Mouse (Mus musculus): ENCODE measurements around the gene Sac3d1.
A peak's percentile ranks its signal among the peaks of the same experiment; 100 is the strongest.

The Sac3d1 gene

GRCm38 (mm10) chr19:6118677-6119185 is 281 bp upstream of the Sac3d1 start:
- peak in 1 of 2 experiments; percentile 27 for DNase-seq

GRCm38 (mm10) chr19:6117346-6117985 is 984 bp downstream of the Sac3d1 start:
- DNase-seq: no peak

GRCm38 (mm10) chr19:6116113-6116850 is 2.2 kb downstream of the Sac3d1 start:
- DNase-seq: no peak

GRCm38 (mm10) chr19:6113116-6113515 is 5.3 kb downstream of the Sac3d1 start:
- no peak for DNase-seq

GRCm38 (mm10) chr19:6105586-6105985 is 12.9 kb downstream of the Sac3d1 start, which contains the start of gene Naaladl1:
Gene Naaladl1, plus strand, starts transcription at chr19:6105782.
- no peak for DNase-seq

GRCm38 (mm10) chr19:6104476-6104875 is 14.0 kb downstream of the Sac3d1 start:
- no peak for DNase-seq

GRCm38 (mm10) chr19:6102169-6102853 is 16.1 kb downstream of the Sac3d1 start:
- DNase-seq: no peak

- no peak for DNase-seq
Observed at GRCm38 (mm10) chr19:6101186-6101585, 17.3 kb downstream of the Sac3d1 start.

- no peak for DNase-seq
Observed at GRCm38 (mm10) chr19:6097847-6098246, 20.6 kb downstream of the Sac3d1 start.

- DNase-seq: no peak
Observed at GRCm38 (mm10) chr19:6094119-6094518, 24.3 kb downstream of the Sac3d1 start, which contains the start of gene AC131692.1. Gene AC131692.1, plus strand, starts transcription at chr19:6094419.

- no peak for DNase-seq
Observed at GRCm38 (mm10) chr19:6088841-6089240, 29.6 kb downstream of the Sac3d1 start.

- DNase-seq: peak; percentile 47 to 54
Observed at GRCm38 (mm10) chr19:6085417-6085879, 33.0 kb downstream of the Sac3d1 start.

GRCm38 (mm10) chr19:6084478-6085248 is 33.8 kb downstream of the Sac3d1 start, which contains the start of the genes Zfpl1 and Cdca5:
Gene Zfpl1, minus strand, starts transcription at chr19:6084956.
Gene Cdca5, plus strand, starts transcription at chr19:6084983.
- DNase-seq: peak; percentile 96 to 97

- DNase-seq: no peak
Observed at GRCm38 (mm10) chr19:6082156-6082555, 36.3 kb downstream of the Sac3d1 start, which contains the start of gene Gm28374. Gene Gm28374, minus strand, starts transcription at chr19:6082256.

- DNase-seq: no peak
Observed at GRCm38 (mm10) chr19:6079983-6080480, 38.4 kb downstream of the Sac3d1 start, which contains the start of gene Tmem262. Gene Tmem262, plus strand, starts transcription at chr19:6080033.

- peak; percentile 88 to 90 for DNase-seq
Observed at GRCm38 (mm10) chr19:6076564-6077393, 41.7 kb downstream of the Sac3d1 start, which contains the start of gene Vps51. Gene Vps51, minus strand, starts transcription at chr19:6077231.

GRCm38 (mm10) chr19:6073889-6074288 is 44.6 kb downstream of the Sac3d1 start:
- DNase-seq: no peak

- DNase-seq: no peak
Observed at GRCm38 (mm10) chr19:6071261-6071660, 47.2 kb downstream of the Sac3d1 start.

- DNase-seq: no peak
Observed at GRCm38 (mm10) chr19:6070571-6071250, 47.7 kb downstream of the Sac3d1 start.

- no peak for DNase-seq
Observed at GRCm38 (mm10) chr19:6069851-6070250, 48.6 kb downstream of the Sac3d1 start.

Measured in lung, adult 18-20 months (tissue).